Mouse (Mus musculus) midbrain, embryonic 15.5 days (tissue): ENCODE results near the gene Gm42906. TPM values are rescaled to one million over a fixed set of nuclear protein-coding genes. Genes with fewer than 3 reads are reported as not detected.

Experiments used
- ATAC-seq: fragments of 200-750 bp; cut with Nextera tagmentation; replicated peaks from 2 replicates; pipeline ENCODE4 v1.8.0; 2017; ENCODE audit warnings: moderate TSS enrichment
- H3K27ac ChIP-seq: fragments of 300-500 bp; sonication (generic); 2 replicates; pipeline ENCODE4 v1.5.1; 2015; ENCODE audit warnings: mild to moderate bottlenecking, inconsistent platforms
- H3K27me3 ChIP-seq: fragments of 300-500 bp; sonication (generic); replicated peaks from 2 replicates; pipeline ENCODE4 v1.6.1; 2015; ENCODE audit warnings: inconsistent platforms
- H3K36me3 ChIP-seq: fragments of 300-500 bp; sonication (generic); replicated peaks from 2 replicates; pipeline ENCODE4 v1.6.1; 2015; ENCODE audit warnings: inconsistent platforms
- H3K4me1 ChIP-seq: fragments of 300-500 bp; sonication (generic); 2 replicates; pipeline ENCODE4 v1.6.1; 2015; ENCODE audit warnings: inconsistent platforms
- H3K4me2 ChIP-seq: fragments of 300-500 bp; sonication (generic); 2 replicates; pipeline ENCODE4 v1.6.1; 2015; ENCODE audit warnings: inconsistent platforms, mild to moderate bottlenecking, moderate library complexity
- H3K4me3 ChIP-seq: fragments of 300-500 bp; sonication (generic); 2 replicates; pipeline ENCODE4 v1.5.1; 2015; ENCODE audit warnings: mild to moderate bottlenecking, inconsistent platforms
- H3K9ac ChIP-seq: fragments of 300-500 bp; sonication (generic); 2 replicates; pipeline ENCODE4 v1.6.1; 2015; ENCODE audit warnings: mild to moderate bottlenecking, inconsistent platforms
- H3K9me3 ChIP-seq: fragments of 300-500 bp; sonication (generic); 2 replicates; pipeline ENCODE4 v1.6.1; 2016; ENCODE audit warnings: inconsistent platforms
- WGBS: fragments of 180-500 bp; shearing (Covaris S2); methylation state at CpG from one replicate; pipeline ENCODE4 v1.1.7; 2015; ENCODE audit warnings: mixed read lengths; 5-methylcytosine and 5-hydroxymethylcytosine counted together
- polyA plus RNA-seq: library from polyadenylated mRNA; unstranded; fragments of >200 nt; fragmentation: Nextera tagmentation; extraction: Ambion mirVana; gene quantifications from 2 replicates; pipeline ENCODE4 v1.2.1, GENCODE M21; 2015

Gm42906 gene
- polyA plus RNA-seq, 1 experiment from 2014 or later = not detected

DNA sequence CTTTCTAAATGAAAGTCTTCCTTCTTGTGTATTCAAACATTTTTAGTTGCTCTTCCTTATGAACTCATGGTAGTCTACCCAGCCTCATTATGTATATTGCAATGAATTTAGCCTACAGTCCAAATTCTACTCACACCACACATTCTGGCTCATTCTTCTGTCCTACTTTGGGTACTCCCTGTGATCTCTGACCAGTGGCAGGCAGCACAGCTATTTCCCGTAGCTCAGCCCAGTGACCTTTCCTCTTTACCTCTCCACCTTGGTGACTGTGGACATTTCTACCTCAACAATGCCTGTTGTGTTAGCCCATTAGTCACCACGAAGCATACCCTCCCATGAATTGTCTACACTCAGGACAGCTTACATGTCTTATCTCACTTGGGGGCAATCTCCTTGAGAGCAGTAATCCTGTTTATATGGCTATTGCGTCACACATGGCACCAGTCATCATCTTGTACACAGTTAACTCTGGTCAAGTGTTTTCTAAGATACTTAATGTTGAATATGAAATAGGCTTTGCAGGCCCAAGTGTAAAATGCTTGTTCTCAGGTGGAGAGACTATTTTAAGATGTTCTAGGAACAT is 257.7 kb downstream of the Gm42906 start:
- H3K4me1 ChIP-seq = no peaks in the 10 kb centered on the region
- H3K4me3 ChIP-seq = no peak overlapping the region
- ATAC-seq = no peak
- no peaks in the 10 kb centered on the region for H3K27me3 ChIP-seq
- no peak overlapping the region for H3K9ac ChIP-seq
- no peak overlapping the region for H3K4me2 ChIP-seq
- no peak overlapping the region for H3K27ac ChIP-seq
- H3K36me3 ChIP-seq = no peaks in the 10 kb centered on the region
- no peaks in the 10 kb centered on the region for H3K9me3 ChIP-seq
- 75% methylated on average over 3 of the region's 3 CpGs for WGBS

DNA sequence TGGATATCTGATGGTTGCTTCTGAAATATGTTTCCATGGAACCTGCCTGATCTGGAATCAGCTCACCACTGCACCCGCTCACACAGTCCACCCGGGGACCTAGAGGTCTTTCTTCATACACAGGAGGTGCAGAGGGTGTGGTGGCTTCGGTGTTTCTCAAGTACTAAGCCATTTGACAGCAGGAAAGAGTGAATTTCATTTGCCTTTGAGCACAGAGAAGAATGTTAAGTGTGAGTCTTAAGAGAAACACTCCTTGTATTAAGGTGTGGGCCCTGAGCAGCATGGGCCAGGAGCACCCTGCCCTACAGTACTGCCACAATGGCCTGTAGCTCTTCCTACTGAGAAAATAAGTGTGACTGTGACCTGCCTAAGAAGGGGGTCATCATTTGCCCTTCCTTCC is 259.8 kb downstream of the Gm42906 start:
- Histone ChIP-seq H3K4me3 (no peak overlapping the region), H3K27ac (0 out of 2 replicates have a peak overlapping the region, but pooled peaks have one; percentile 28), H3K27me3 (no peaks in the 10 kb centered on the region), H3K4me2 (no peak overlapping the region), H3K4me1 (no peaks in the 10 kb centered on the region), H3K9me3 (no peaks in the 10 kb centered on the region), H3K9ac (no peak overlapping the region), H3K36me3 (no peaks in the 10 kb centered on the region)
- WGBS = 91% methylated on average over 3 of the region's 3 CpGs
- ATAC-seq = no peak

GRCm38 (mm10) chr5:151167641-151168040 is 260.3 kb downstream of the Gm42906 start:
- no peaks in the 10 kb centered on the region for H3K9me3 ChIP-seq
- H3K27me3 ChIP-seq = no peaks in the 10 kb centered on the region
- no peak overlapping the region for H3K27ac ChIP-seq
- no peaks in the 10 kb centered on the region for H3K36me3 ChIP-seq
- WGBS = 86% methylated on average over 6 of the region's 6 CpGs
- no peaks in the 10 kb centered on the region for H3K4me1 ChIP-seq
- H3K9ac ChIP-seq = no peak overlapping the region
- H3K4me3 ChIP-seq = no peak overlapping the region
- H3K4me2 ChIP-seq = no peak overlapping the region
- ATAC-seq = no peak

DNA sequence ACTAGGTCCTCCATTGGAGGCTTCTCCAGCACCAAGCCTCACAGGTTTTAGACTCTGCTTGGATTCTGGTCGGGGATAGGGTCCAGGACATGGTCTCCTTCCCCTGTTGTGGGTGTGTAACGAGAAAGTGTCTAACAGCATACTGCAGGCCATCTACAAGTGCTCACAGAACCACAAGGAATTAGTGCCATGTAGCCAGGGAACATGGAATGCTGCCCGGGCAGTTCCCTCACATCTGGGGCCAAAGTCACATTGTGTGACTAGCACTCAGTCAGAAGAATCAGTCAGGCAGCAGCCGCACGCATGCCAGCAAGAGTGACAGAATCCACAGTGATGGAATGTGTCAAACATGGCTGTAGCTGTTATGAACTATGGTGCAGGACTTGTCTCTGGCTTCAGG is 261.7 kb downstream of the Gm42906 start:
- Histone ChIP-seq H3K27me3 (no peaks in the 10 kb centered on the region), H3K9me3 (no peaks in the 10 kb centered on the region), H3K9ac (no peak overlapping the region), H3K4me3 (no peak overlapping the region), H3K27ac (no peak overlapping the region), H3K4me2 (no peak overlapping the region), H3K36me3 (no peaks in the 10 kb centered on the region), H3K4me1 (no peaks in the 10 kb centered on the region)
- WGBS = 83% methylated on average over 5 of the region's 5 CpGs
- no peak for ATAC-seq

DNA sequence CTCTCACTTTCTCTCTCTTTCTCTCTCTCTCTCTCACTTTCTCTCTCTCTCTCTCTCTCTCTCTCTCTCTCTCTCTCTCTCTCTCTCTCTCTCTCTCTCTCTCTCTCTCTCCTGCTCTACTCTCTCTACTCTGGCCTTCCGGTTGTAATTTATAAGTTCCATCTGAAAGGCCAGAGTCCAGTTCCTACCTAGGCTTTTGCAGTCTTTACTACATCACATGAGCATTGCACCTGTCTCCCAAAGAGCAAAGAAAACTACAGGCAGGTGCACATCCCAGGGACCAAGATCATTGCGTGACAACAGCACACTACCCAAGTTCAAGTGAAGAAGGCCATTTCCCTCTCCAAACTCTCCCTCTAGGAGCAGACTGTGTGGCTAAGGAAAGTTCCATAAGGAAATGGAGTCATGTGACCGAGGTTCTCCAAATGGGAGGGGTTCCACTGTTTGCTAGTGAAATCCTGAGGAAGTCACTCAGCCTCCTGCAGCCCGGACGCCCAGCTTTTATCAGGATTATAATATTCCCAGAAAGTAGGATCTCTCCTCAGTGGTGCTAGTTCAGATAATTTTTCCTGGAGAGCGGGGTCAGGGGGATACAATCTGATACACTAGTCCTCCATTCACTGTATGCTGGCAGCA is 262.5 kb downstream of the Gm42906 start:
- no peaks in the 10 kb centered on the region for H3K27me3 ChIP-seq
- no peak overlapping the region for H3K4me3 ChIP-seq
- no peak for ATAC-seq
- no peaks in the 10 kb centered on the region for H3K36me3 ChIP-seq
- H3K27ac ChIP-seq = no peak overlapping the region
- H3K4me1 ChIP-seq = no peaks in the 10 kb centered on the region
- H3K9me3 ChIP-seq = no peaks in the 10 kb centered on the region
- H3K4me2 ChIP-seq = no peak overlapping the region
- WGBS = 93% methylated on average over 6 of the region's 6 CpGs
- no peak overlapping the region for H3K9ac ChIP-seq

GRCm38 (mm10) chr5:151164815-151165214 is 263.1 kb downstream of the Gm42906 start:
- H3K4me1 ChIP-seq = no peaks in the 10 kb centered on the region
- H3K4me2 ChIP-seq = no peak overlapping the region
- no peak overlapping the region for H3K4me3 ChIP-seq
- no peak overlapping the region for H3K9ac ChIP-seq
- ATAC-seq = 0 out of 2 replicates have a peak, but pooled peaks have one; percentile 42
- no peaks in the 10 kb centered on the region for H3K9me3 ChIP-seq
- WGBS = 78% methylated on average over 4 of the region's 4 CpGs
- H3K27me3 ChIP-seq = no peaks in the 10 kb centered on the region
- H3K36me3 ChIP-seq = no peaks in the 10 kb centered on the region
- H3K27ac ChIP-seq = no peak overlapping the region

GRCm38 (mm10) chr5:151162642-151163041 is 265.3 kb downstream of the Gm42906 start:
- WGBS = 95% methylated on average over 3 of the region's 3 CpGs
- Histone ChIP-seq H3K27ac (no peak overlapping the region), H3K27me3 (no peaks in the 10 kb centered on the region), H3K9ac (no peak overlapping the region), H3K9me3 (no peaks in the 10 kb centered on the region), H3K4me1 (no peaks in the 10 kb centered on the region), H3K4me3 (no peak overlapping the region), H3K4me2 (no peak overlapping the region), H3K36me3 (no peaks in the 10 kb centered on the region)
- ATAC-seq = no peak

- ATAC-seq = no peak
- H3K4me2 ChIP-seq = no peak overlapping the region
- no peak overlapping the region for H3K4me3 ChIP-seq
- 78% methylated on average over 1 of the region's 1 CpGs for WGBS
- no peak overlapping the region for H3K9ac ChIP-seq
- H3K9me3 ChIP-seq = no peaks in the 10 kb centered on the region
- H3K36me3 ChIP-seq = no peaks in the 10 kb centered on the region
- H3K4me1 ChIP-seq = no peaks in the 10 kb centered on the region
- H3K27me3 ChIP-seq = no peaks in the 10 kb centered on the region
- no peak overlapping the region for H3K27ac ChIP-seq
Observed at GRCm38 (mm10) chr5:151155247-151155646, 272.7 kb downstream of the Gm42906 start.

DNA sequence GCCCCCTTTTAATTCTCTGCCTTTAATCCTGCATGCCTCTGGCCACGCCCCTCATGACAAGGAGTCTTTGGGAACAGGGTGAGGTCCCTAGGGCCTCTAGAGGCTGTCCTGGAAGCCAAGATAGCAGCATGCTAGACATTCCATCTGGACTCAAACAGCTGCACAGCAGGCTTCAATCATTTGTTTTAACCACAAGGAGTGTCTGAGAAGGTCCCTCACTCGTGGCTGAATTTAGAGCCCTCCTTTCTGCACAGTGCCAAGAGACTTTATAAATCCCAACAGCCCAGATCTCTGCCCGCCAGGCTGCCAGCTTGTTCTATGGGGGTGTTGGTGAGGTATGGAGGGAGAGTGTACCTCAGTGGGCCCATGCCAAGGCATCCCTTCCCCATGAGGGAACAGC is 273.2 kb downstream of the Gm42906 start:
- 43% methylated on average over 3 of the region's 3 CpGs for WGBS
- H3K4me2 ChIP-seq = no peak overlapping the region
- H3K36me3 ChIP-seq = no peaks in the 10 kb centered on the region

DNA sequence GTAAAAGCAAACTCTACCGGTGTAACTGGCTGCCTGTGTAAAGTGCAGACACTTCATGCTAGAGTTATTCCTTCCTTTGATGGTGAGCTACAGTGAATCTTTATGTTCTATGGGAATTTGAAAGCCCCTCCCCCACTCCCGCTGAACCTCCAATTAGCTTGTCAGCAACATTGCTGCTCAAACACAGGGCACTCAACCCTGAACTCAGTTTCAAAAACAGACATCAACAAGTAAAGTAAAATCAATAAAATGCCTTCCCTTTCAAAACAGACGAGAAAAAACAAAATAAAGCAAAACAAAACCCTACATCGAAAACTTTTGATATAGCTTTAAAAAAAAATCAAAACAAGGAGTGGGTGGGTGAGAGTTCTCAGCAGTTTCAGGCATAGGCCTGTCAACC is 273.9 kb downstream of the Gm42906 start:
- H3K9ac ChIP-seq = no peak overlapping the region
- 77% methylated on average over 4 of the region's 4 CpGs for WGBS
- H3K4me3 ChIP-seq = no peak overlapping the region
- H3K27me3 ChIP-seq = no peaks in the 10 kb centered on the region
- ATAC-seq = no peak
- no peaks in the 10 kb centered on the region for H3K9me3 ChIP-seq
- H3K4me2 ChIP-seq = no peak overlapping the region
- H3K36me3 ChIP-seq = no peaks in the 10 kb centered on the region
- no peaks in the 10 kb centered on the region for H3K4me1 ChIP-seq
- H3K27ac ChIP-seq = no peak overlapping the region

More for the DNA sequence above, 273.2 kb downstream of the Gm42906 start:
- Histone ChIP-seq H3K27ac (no peak overlapping the region), H3K27me3 (no peaks in the 10 kb centered on the region), H3K9ac (no peak overlapping the region), H3K4me3 (no peak overlapping the region), H3K4me1 (no peaks in the 10 kb centered on the region), H3K9me3 (no peaks in the 10 kb centered on the region)
- no peak for ATAC-seq

DNA sequence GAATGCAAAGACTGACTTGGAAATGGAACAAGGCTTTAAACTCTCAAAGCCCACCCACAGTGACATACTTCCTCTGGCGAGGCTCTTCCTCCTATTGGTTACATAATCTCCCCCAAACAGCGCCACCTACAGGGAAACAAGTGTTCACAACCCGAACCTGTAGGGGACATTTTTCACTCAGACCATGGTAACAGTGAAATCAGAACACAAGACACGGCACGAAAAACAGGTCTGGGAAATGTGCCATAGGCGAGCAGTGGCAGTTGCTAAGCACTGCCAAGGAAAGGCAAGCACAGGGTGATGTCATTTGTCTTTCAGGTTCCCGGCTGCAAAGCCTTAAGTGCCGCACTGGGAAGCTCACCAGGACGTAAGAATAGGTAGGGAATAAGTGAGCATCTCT is 276.4 kb downstream of the Gm42906 start:
- no peak for ATAC-seq
- Histone ChIP-seq H3K9me3 (no peaks in the 10 kb centered on the region), H3K4me1 (no peaks in the 10 kb centered on the region), H3K36me3 (no peaks in the 10 kb centered on the region), H3K4me2 (no peak overlapping the region), H3K4me3 (no peak overlapping the region), H3K27me3 (no peaks in the 10 kb centered on the region), H3K9ac (no peak overlapping the region), H3K27ac (no peak overlapping the region)
- WGBS = 82% methylated on average over 9 of the region's 9 CpGs

- 59% methylated on average over 8 of the region's 8 CpGs for WGBS
- H3K27ac ChIP-seq = no peak overlapping the region
- no peak overlapping the region for H3K4me2 ChIP-seq
- H3K9ac ChIP-seq = no peak overlapping the region
- H3K4me1 ChIP-seq = no peaks in the 10 kb centered on the region
- 0 out of 2 replicates have a peak, but pooled peaks have one; percentile 39 for ATAC-seq
- H3K9me3 ChIP-seq = no peaks in the 10 kb centered on the region
- no peaks in the 10 kb centered on the region for H3K36me3 ChIP-seq
- no peaks in the 10 kb centered on the region for H3K27me3 ChIP-seq
- no peak overlapping the region for H3K4me3 ChIP-seq
Observed at GRCm38 (mm10) chr5:151149509-151149908, 278.5 kb downstream of the Gm42906 start.

GRCm38 (mm10) chr5:151148079-151148478 is 279.9 kb downstream of the Gm42906 start:
- WGBS = 89% methylated on average over 4 of the region's 4 CpGs
- H3K36me3 ChIP-seq = no peaks in the 10 kb centered on the region
- ATAC-seq = no peak

More at GRCm38 (mm10) chr5:151148079-151148478, 279.9 kb downstream of the Gm42906 start:
- Histone ChIP-seq H3K27me3 (no peaks in the 10 kb centered on the region), H3K9ac (no peak overlapping the region), H3K9me3 (no peaks in the 10 kb centered on the region), H3K4me1 (peaks cover 6% of the 10 kb centered on the region), H3K4me3 (no peak overlapping the region), H3K27ac (no peak overlapping the region), H3K4me2 (no peak overlapping the region)
